Mouse (Mus musculus): ENCODE measurements around the gene Saal1. TPM values are rescaled to one million over a fixed set of nuclear protein-coding genes. Genes with fewer than 3 reads are reported as not detected.
"Not testable (repeated sequence)": the region's sequence is repeated elsewhere in the genome, so short reads cannot be mapped to it uniquely, and the experiment has no call there.

Gene Saal1
- polyA plus RNA-seq, 1 experiment from 2014 or later: 19.0 TPM

DNA sequence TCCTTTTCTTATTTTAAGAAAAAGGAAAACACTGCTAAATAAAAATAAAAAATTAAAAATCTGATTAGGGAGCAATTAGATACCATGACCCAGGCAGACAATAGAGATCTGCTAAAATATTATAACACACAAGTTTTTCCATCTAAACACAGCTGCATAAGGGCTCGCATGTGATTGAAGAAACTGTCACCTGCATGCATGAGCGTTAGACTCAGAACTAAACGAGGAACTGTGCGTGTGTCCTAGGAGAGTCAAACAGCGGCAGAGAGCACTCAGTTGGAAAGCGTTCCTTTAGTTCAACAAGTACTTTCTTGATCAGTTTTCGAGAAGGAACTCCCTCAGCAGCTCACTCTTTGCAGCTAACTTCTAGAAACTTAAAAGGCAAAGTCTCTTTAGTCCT, 31.4 kb downstream of the Saal1 start:
- ATAC-seq; H3K4me2 ChIP-seq (replicated peaks); H3K4me3 ChIP-seq (replicated peaks); H3K9me3 ChIP-seq; H3K27me3 ChIP-seq; H3K9ac ChIP-seq (replicated peaks); H3K36me3 ChIP-seq; H3K27ac ChIP-seq; H3K4me1 ChIP-seq (replicated peaks): not testable (repeated sequence)
- WGBS: 87% methylated on average over 7 of the region's 7 CpGs

DNA sequence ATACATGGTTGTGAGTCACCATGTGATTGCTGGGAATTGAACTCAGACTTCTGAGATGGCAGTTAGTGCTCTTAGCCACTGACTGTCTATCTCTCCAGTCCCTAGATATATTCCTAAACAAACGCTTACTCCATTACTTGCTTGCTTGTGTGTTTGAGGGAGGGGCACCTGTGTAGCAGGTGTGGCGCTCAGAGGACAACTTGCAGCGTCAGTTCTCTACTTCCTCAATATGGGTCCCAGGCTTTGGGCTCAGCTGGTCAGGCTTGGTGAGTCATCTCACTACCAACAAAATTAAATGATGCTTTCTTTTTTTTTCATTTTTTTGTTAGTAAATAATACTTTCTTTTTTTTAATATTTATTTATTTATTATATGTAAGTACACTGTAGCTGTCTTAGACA, 32.1 kb downstream of the Saal1 start:
- H3K4me1 ChIP-seq (replicated peaks): no peaks in the 10 kb centered on the region
- H3K27ac ChIP-seq: no peak overlapping the region
- no peak for ATAC-seq
- 93% methylated on average over 3 of the region's 3 CpGs for WGBS
- H3K4me3 ChIP-seq (replicated peaks): no peak overlapping the region
- H3K9me3 ChIP-seq: no peaks in the 10 kb centered on the region
- no peak overlapping the region for H3K9ac ChIP-seq (replicated peaks)
- H3K36me3 ChIP-seq: no peaks in the 10 kb centered on the region
- H3K27me3 ChIP-seq: no peaks in the 10 kb centered on the region
- no peak overlapping the region for H3K4me2 ChIP-seq (replicated peaks)

DNA sequence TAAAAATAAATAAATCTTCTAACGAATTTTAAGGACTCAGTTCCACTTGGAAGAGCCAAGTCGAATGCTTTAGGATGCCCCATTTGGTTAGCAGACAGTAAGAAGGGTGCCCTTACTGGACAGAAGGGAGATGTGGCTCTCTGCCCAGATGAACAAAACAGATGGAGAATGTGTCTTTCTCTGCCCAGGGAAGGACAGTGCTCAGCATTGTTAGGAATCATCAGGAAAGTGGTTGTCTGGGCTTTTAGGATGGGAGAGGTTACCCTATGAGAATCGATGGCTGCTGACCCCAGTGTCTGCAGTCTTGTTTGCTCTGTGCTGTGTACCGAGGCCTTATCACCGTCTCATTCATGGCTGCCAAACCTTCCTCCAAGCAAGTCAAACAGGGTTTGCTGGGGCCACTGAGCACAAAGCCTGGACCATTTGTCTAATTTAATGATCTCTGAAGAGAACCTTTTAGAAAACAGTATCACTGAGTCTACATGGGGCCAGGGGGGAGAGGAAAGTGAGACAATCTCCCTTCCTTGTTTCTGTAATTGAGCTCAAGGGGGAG, 33.6 kb downstream of the Saal1 start:
- Histone ChIP-seq H3K9ac (replicated peaks) (no peak overlapping the region), H3K4me2 (replicated peaks) (no peak overlapping the region), H3K9me3 (no peaks in the 10 kb centered on the region), H3K4me1 (replicated peaks) (no peaks in the 10 kb centered on the region), H3K36me3 (no peaks in the 10 kb centered on the region), H3K27ac (no peak overlapping the region), H3K27me3 (no peaks in the 10 kb centered on the region), H3K4me3 (replicated peaks) (no peak overlapping the region)
- peak; percentile 34; the same call in 1 of the 2 replicates for ATAC-seq
- WGBS: 72% methylated on average over 5 of the region's 5 CpGs

DNA sequence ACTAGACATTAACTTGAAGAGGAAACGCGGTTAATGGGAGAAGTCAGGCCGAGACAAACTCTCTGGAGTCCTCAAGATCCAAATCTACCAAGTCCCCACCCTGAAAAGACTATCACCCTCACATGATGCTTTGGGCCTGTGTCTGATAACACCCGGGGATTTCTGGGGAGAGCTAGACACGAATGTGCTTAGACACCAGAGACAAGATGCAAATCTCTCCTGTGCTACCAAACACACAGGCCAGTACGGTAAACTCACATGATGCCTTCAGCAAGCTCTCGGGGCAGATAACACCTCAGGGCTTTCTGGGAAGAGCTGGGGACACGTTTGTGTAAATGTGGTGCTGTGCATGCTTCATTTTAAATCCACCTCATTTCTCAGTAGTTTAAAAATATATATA, 34.6 kb downstream of the Saal1 start:
- Histone ChIP-seq H3K9ac (replicated peaks) (no peak overlapping the region), H3K36me3 (no peaks in the 10 kb centered on the region), H3K4me2 (replicated peaks) (no peak overlapping the region), H3K9me3 (no peaks in the 10 kb centered on the region), H3K27ac (no peak overlapping the region), H3K4me1 (replicated peaks) (no peaks in the 10 kb centered on the region), H3K4me3 (replicated peaks) (no peak overlapping the region), H3K27me3 (no peaks in the 10 kb centered on the region)
- ATAC-seq: no peak
- 90% methylated on average over 8 of the region's 8 CpGs for WGBS

DNA sequence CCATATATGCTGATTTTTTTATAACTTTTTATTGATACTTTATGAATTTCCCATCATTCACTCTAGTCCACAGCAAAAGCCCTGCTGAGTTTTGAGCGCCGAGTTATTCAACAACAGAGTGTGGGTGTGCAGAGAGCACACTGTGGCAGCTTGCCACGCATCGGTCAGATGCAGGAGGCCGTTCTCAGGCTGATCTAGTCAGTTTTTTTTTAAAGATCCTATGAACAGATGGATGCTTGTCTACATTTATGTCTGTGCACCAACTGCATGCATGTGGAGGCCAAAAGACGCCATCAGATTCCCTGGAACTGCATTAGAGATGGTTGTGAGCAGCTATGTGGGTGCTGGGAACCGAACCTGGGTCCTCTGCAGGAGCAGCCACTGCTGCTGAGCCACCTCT, 35.4 kb downstream of the Saal1 start:
- H3K27me3 ChIP-seq: no peaks in the 10 kb centered on the region
- no peak overlapping the region for H3K27ac ChIP-seq
- no peak overlapping the region for H3K9ac ChIP-seq (replicated peaks)
- H3K36me3 ChIP-seq: no peaks in the 10 kb centered on the region
- ATAC-seq: no peak
- WGBS: 95% methylated on average over 7 of the region's 7 CpGs
- no peaks in the 10 kb centered on the region for H3K4me1 ChIP-seq (replicated peaks)
- no peak overlapping the region for H3K4me2 ChIP-seq (replicated peaks)
- H3K9me3 ChIP-seq: no peaks in the 10 kb centered on the region
- no peak overlapping the region for H3K4me3 ChIP-seq (replicated peaks)

DNA sequence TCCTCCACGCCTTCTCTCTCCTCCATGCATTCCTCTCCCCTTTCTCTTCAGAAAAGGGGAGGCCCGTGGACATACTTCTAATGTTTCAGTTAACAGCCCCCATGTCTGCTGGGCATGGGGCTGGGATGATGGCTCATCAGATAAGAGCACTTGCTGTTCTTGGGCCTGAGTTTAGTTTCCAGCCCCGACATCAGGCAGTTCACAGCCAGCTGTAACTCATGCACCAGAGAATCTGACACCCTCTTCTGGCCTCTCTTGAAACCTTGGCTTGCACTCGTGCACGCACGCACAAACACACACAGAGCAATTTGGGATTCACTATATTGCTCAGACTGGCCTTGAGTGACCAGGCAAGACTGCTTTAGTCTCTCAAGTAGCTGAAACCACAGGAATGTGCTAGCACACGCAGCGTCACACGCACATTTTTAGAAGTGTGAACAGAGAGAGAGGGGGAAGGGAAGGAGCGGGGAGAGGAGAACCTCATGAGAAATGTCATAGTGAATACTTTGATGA, 38.3 kb downstream of the Saal1 start, which contains the start of gene Tph1:
Tph1 (minus strand) TSS at position 378 of the 513 bp plus-strand sequence.
- no peaks in the 10 kb centered on the region for H3K9me3 ChIP-seq

DNA sequence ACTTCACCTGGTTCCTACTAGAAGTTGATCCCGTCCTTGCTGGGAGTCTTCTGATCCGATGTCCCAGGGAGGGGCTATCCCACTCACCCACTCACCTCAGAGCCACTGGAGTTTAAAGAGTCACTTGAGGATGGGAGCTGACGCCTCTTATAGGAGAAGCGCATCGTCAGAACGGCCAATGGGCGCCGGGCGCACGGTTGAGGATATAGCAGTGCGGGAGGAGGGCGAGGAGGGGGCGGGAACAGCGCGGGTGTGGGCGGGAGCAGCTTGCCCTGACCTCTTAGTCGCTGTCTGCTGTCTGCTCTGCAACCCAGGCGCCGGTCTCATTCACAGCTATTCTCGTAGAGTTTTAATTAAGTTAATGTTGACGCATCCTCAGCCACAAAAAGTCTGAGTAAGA, 43.2 kb downstream of the Saal1 start:
- Histone ChIP-seq H3K4me2 (replicated peaks) (peak overlapping the region; percentile 44), H3K9ac (replicated peaks) (no peak overlapping the region), H3K36me3 (no peaks in the 10 kb centered on the region), H3K27ac (no peak overlapping the region), H3K4me1 (replicated peaks) (peaks cover 7% of the 10 kb centered on the region), H3K27me3 (peaks cover 30% of the 10 kb centered on the region), H3K4me3 (replicated peaks) (peak overlapping the region; percentile 12; the same call in 1 of the 2 replicates), H3K9me3 (no peaks in the 10 kb centered on the region)
- 3% methylated on average over 21 of the region's 21 CpGs for WGBS
- ATAC-seq: peak; percentile 66; the same call in 1 of the 2 replicates

More for the DNA sequence above, 38.3 kb downstream of the Saal1 start, which contains the start of gene Tph1:
- Histone ChIP-seq H3K4me3 (replicated peaks) (no peak within 1 kb of the TSS), H3K27me3 (peaks cover 4% of the 10 kb centered on the region; the same call in 1 of the 2 replicates), H3K9ac (replicated peaks) (no peak within 1 kb of the TSS), H3K4me2 (replicated peaks) (no peak within 1 kb of the TSS), H3K4me1 (replicated peaks) (peaks cover 5% of the 10 kb centered on the region), H3K27ac (no peak within 1 kb of the TSS), H3K36me3 (no peaks in the 10 kb centered on the region)
- no peak for ATAC-seq
- 74% methylated on average over 10 of the region's 10 CpGs for WGBS

DNA sequence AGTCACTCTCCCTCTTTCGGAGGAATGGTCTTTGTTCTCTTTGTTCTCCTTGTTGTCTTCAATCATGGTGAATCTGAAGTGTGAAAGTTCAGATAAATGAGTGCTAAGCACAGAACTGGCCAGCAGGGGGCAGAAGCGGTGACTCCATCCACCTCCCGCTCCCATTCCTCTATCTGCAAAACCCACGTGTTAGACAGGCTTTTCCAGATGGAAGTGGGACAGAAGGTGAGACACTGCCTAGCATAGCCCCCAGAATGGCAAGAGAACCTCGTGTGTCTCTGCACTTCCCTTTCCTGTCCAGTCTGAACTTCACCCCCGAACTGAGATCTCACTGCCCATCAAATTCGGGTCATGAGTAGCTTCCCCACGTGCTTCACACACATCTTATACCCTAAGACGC, 45.2 kb downstream of the Saal1 start:
- no peaks in the 10 kb centered on the region for H3K36me3 ChIP-seq
- H3K4me1 ChIP-seq (replicated peaks): peaks cover 13% of the 10 kb centered on the region
- no peaks in the 10 kb centered on the region for H3K9me3 ChIP-seq
- peaks cover 35% of the 10 kb centered on the region for H3K27me3 ChIP-seq
- no peak overlapping the region for H3K4me2 ChIP-seq (replicated peaks)
- H3K27ac ChIP-seq: no peak overlapping the region
- H3K4me3 ChIP-seq (replicated peaks): no peak overlapping the region
- no peak overlapping the region for H3K9ac ChIP-seq (replicated peaks)
- no peak for ATAC-seq
- 41% methylated on average over 9 of the region's 9 CpGs for WGBS

DNA sequence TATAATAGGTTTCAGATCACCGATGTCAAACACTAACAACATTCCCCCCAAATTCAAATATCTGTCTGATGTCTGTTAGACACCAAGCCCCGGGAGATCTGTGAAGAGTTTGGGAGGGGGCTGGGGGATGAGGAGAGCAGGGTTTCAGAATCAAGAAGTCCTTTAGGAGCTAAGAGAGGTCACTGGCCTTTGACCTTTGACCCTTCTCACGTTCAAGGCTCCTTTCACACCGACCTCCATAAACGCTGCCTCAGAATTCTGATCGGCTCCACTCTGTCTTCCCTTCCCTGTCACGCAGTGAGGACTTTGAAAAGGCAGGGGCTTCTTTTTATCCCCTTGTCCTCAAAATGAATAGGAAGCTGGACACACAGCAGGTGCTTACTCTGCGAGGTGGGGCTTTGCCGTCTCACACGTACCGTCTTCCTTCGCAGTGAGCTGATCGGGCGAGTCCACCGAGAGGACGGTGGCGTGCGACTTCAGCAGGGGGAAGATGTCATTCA, 48.8 kb downstream of the Saal1 start:
- Histone ChIP-seq H3K9me3 (no peaks in the 10 kb centered on the region), H3K4me3 (replicated peaks) (peak overlapping the region; percentile 23; the same call in 1 of the 2 replicates), H3K9ac (replicated peaks) (no peak overlapping the region), H3K27me3 (peaks cover 28% of the 10 kb centered on the region), H3K4me1 (replicated peaks) (peaks cover 6% of the 10 kb centered on the region), H3K27ac (no peak overlapping the region), H3K36me3 (no peaks in the 10 kb centered on the region), H3K4me2 (replicated peaks) (peak overlapping the region; percentile 42)
- ATAC-seq: no peak
- WGBS: 13% methylated on average over 18 of the region's 18 CpGs

DNA sequence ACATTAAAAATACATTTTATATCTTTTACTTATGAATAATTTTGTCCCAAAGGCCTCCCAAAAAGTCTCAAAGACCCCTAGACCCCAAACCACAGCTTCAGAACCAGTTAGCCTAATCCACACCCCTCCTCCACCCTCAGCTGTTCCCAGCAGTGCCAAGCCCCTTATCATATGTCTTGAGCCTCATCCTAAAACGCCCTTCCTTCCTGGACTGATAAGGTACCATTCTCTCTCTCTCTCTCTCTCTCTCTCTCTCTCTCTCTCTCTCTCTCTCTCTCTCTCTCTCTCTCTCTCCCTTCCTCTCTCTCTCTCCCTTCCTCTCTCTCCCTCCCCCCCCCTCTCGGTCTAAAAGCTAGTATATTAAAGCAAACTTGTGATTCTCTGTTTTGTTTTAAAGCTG, 58.2 kb downstream of the Saal1 start:
- H3K9ac ChIP-seq (replicated peaks): no peak overlapping the region
- no peaks in the 10 kb centered on the region for H3K27me3 ChIP-seq
- H3K36me3 ChIP-seq: no peaks in the 10 kb centered on the region
- no peaks in the 10 kb centered on the region for H3K4me1 ChIP-seq (replicated peaks)
- no peaks in the 10 kb centered on the region for H3K9me3 ChIP-seq
- ATAC-seq: no peak
- no peak overlapping the region for H3K27ac ChIP-seq
- H3K4me3 ChIP-seq (replicated peaks): no peak overlapping the region
- no peak overlapping the region for H3K4me2 ChIP-seq (replicated peaks)
- WGBS: 76% methylated on average over 2 of the region's 2 CpGs

DNA sequence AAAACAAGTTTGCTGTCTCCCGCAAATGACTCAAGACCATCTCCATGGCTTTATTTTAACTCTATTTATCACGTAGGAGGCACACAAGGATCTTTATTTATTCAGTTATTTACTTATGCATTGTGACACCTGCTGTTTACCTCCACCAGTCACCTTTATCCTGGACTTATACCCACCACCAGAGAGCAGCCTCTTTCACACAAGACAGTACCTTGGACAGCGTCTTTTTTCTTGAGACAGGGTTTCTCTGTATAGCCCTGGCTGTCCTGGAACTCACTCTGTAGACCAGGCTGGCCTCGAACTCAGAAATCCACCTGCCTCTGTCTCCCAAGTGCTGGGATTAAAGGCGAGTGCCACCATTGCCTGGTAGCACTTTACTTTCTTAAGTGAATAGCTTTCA, 60.2 kb downstream of the Saal1 start:
- H3K36me3 ChIP-seq; H3K27me3 ChIP-seq; H3K4me3 ChIP-seq (replicated peaks); H3K9ac ChIP-seq (replicated peaks); H3K27ac ChIP-seq; H3K4me1 ChIP-seq (replicated peaks); ATAC-seq; H3K4me2 ChIP-seq (replicated peaks); H3K9me3 ChIP-seq: not testable (repeated sequence)
- WGBS: 51% methylated on average over 5 of the region's 5 CpGs

DNA sequence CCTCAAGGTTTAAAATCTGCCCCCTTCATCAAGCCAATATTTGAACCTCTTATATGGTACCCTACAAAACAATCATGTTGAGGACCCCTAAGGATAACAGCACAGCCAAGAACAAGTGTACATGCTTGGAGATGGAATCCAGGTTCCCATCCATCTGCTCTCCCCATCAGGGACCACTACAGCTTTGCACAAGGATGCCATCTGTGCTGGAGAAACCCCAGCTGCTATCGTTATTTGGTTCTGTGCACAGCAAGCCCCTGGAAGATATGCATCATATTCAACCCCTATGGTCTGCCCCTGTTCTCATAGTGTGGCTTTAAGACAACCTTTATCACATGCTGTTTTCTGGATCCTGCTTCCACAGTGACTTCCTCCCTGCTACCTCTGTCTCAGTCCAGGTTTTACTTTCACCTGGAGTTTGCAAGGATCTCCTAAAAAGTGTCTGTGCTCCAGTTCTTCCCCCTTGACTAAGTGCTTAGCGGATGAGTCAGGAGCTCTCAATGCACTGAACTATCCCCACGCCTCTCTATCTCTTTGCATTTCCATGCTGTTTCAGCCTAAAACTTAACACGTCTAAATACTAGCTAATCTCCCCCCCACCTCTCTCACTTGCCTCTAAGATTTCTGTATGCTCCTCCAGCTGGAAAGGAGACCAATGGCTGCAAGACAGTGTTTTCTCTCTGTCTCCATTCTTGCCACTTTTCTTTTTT, 61.9 kb downstream of the Saal1 start:
- no peak overlapping the region for H3K27ac ChIP-seq
- 71% methylated on average over 4 of the region's 4 CpGs for WGBS
- no peaks in the 10 kb centered on the region for H3K27me3 ChIP-seq
- H3K4me2 ChIP-seq (replicated peaks): no peak overlapping the region
- no peaks in the 10 kb centered on the region for H3K36me3 ChIP-seq
- no peaks in the 10 kb centered on the region for H3K9me3 ChIP-seq
- H3K4me3 ChIP-seq (replicated peaks): no peak overlapping the region
- H3K9ac ChIP-seq (replicated peaks): no peak overlapping the region
- H3K4me1 ChIP-seq (replicated peaks): no peaks in the 10 kb centered on the region
- no peak for ATAC-seq
